Mouse (Mus musculus): ENCODE measurements around the gene Ugt1a1.

- TF ChIP-seq EP300 (IDR thresholded peaks at IDR 0.05; ENCODE audit: insufficient read depth, low read depth, low read length) (no peak), POLR2A (IDR thresholded peaks at IDR 0.05; ENCODE audit: insufficient read depth, low read length) (no peak), CTCF (IDR thresholded peaks at IDR 0.05; ENCODE audit: low read depth, low read length) (no peak)
These were observed 11.8 kb upstream of the Ugt1a1 start for GRCm38 (mm10) chr1:88199996-88200395.

Data from ES-Bruce4 (cell line).